27 mouse cellular contexts compared by ENCODE assay signal in the genomic region with DNA sequence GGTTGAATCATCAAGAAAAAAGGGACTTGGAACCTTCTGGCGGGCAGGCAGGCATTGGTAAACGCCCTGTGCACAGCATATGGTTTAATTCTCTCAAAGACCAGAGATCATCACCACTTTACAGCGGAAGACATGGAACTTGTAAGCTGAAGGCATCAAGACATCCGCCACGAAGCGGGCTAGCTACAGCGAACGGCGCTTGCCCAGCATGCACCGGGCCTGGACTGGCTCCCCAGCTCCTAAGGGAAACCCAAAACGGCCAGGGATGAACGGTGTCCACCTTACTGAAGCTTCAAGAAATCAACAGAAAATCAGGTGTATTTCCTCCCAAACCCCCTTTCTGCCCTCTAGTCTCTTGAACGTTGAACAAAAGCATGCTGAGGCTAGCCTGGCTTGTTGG. TPM values are rescaled to one million over a fixed set of nuclear protein-coding genes. Genes with fewer than 3 reads are reported as not detected.
DNase-seq lines count a peak whose midpoint lies in the region; TF ChIP-seq lines count a peak whose summit lies in the region.
"Had no signal": no experiment of that assay in that cellular context is flagged by ENCODE, and none has a peak within 500 bp of the region (broad histone marks: within the 10 kb centered on the region; RNA-seq: fewer than 3 reads in every experiment).

No protein-coding gene starts in this region.

- in situ Hi-C loops in ES-E14 (cut with MboI; ENCODE audit: low sequenced_read_pairs in 2 of 2, unreplicated experiment in 2 of 2) = no loop called here

- H3K4me1 ChIP-seq in testis, adult 2 months (ENCODE audit: control insufficient read depth, insufficient read depth, low read length) = peaks cover 2% of the 10 kb centered on the region
- peaks cover 4 to 9% of the 10 kb centered on the region in 2 experiments; a peak in 3 of 4 replicates for H3K4me1 ChIP-seq in ES-E14 (ENCODE audit: control insufficient read depth in 2 of 2, insufficient read depth in 2 of 2, low read length in 2 of 2, poor library complexity in 1 of 2)
- H3K4me1 ChIP-seq: embryonic facial prominence, embryonic 13.5 days; embryonic facial prominence, embryonic 15.5 days; forebrain, embryonic 10.5 days; forebrain, embryonic 12.5 days had no signal

- no peak for TF ChIP-seq POLR2A in testis, adult 2 months (IDR thresholded peaks at IDR 0.05; ENCODE audit: control insufficient read depth, low read depth, low read length)

- H3K36me3 ChIP-seq in testis, adult 2 months (ENCODE audit: control insufficient read depth, insufficient read depth, low read length) = no peaks in the 10 kb centered on the region
- H3K36me3 ChIP-seq in ES-E14 (ENCODE audit: control insufficient read depth, insufficient read depth, low read length, poor library complexity, severe bottlenecking) = no peaks in the 10 kb centered on the region
- H3K36me3 ChIP-seq: embryonic facial prominence, embryonic 13.5 days; embryonic facial prominence, embryonic 15.5 days; forebrain, embryonic 10.5 days; forebrain, embryonic 12.5 days had no signal

- TF ChIP-seq CTCF in testis, adult 2 months (IDR thresholded peaks at IDR 0.05; ENCODE audit: control insufficient read depth, insufficient read depth, insufficient replicate concordance, low read depth, low read length) = no peak

- no peaks in the 10 kb centered on the region for H3K9me3 ChIP-seq in ES-E14 (ENCODE audit: control insufficient read depth, insufficient read depth, low read depth, low read length)
- H3K9me3 ChIP-seq: embryonic facial prominence, embryonic 13.5 days; embryonic facial prominence, embryonic 15.5 days; forebrain, embryonic 10.5 days; forebrain, embryonic 12.5 days had no signal

- H3K27me3 ChIP-seq in testis, adult 2 months (ENCODE audit: control insufficient read depth, insufficient read depth, low read length) = no peaks in the 10 kb centered on the region
- H3K27me3 ChIP-seq: CH12.LX; embryonic facial prominence, embryonic 13.5 days; embryonic facial prominence, embryonic 15.5 days; forebrain, embryonic 12.5 days had no signal

- DNase-seq in heart, adult 11 months = peak; percentile 83
- no peak for DNase-seq in heart, adult 8-10 months (ENCODE audit: low spot score)
- DNase-seq in testis, postnatal 10 days (ENCODE audit: low spot score) = no peak
- no peak for DNase-seq in ES-E14 (ENCODE audit: low read depth, low spot score)
- peak; percentile 76 for DNase-seq in ZHBTc4 (ENCODE audit: low read depth, low spot score)
- DNase-seq in ovary, adult 18-20 months (ENCODE audit: low spot score) = no peak
- no peak for DNase-seq in kidney, postnatal 10 days
- DNase-seq: adrenal gland, adult 2 months; adrenal gland, postnatal 10 days; adrenal gland, postnatal 25 days; B cell, adult 2 months; cerebellum, adult 11 months; cerebellum, adult 18-20 months; cerebellum, adult 8-10 months; cerebellum, adult 9-11 months; cerebellum, postnatal 14 days; cerebellum, postnatal 36 days; embryo, embryonic 11 days had no signal

- H3K9ac ChIP-seq in ES-E14 (ENCODE audit: insufficient read depth, low read depth, low read length, poor library complexity, severe bottlenecking) = peak overlapping the region; percentile 52; the same call in 1 of the 2 replicates
- H3K9ac ChIP-seq: embryonic facial prominence, embryonic 13.5 days; embryonic facial prominence, embryonic 15.5 days; forebrain, embryonic 12.5 days had no signal

- H3K4me3 ChIP-seq in testis, adult 2 months (ENCODE audit: control insufficient read depth, low read depth, low read length) = peak overlapping the region; percentile 50
- H3K4me3 ChIP-seq in ES-E14 (ENCODE audit: insufficient read depth in 1 of 2, low read depth in 1 of 2, low read length in 2 of 2, poor library complexity in 1 of 2, severe bottlenecking in 1 of 2) = peak overlapping the region; percentile 7 to 20; a peak in 2 of 4 replicates
- H3K4me3 ChIP-seq: embryonic facial prominence, embryonic 13.5 days; embryonic facial prominence, embryonic 15.5 days; erythroblast, embryonic 14.5 days; forebrain, embryonic 10.5 days; forebrain, embryonic 12.5 days had no signal

- H3K27ac ChIP-seq in testis, adult 2 months (ENCODE audit: control insufficient read depth, insufficient read depth, low read depth, low read length) = no peak overlapping the region
- peak overlapping the region; percentile 57 for H3K27ac ChIP-seq in ES-E14 (ENCODE audit: insufficient read depth, low read depth, low read length, poor library complexity, severe bottlenecking)
- H3K27ac ChIP-seq: embryonic facial prominence, embryonic 13.5 days; embryonic facial prominence, embryonic 15.5 days; forebrain, embryonic 10.5 days; forebrain, embryonic 12.5 days had no signal

TF ChIP-seq in ES-E14, 5 proteins besides CTCF, POLR2A, EP300 and RAD21:
- TF ChIP-seq ZC3H11A (IDR thresholded peaks at IDR 0.05; ENCODE audit: borderline replicate concordance, low read depth, low read length) (no peak), HCFC1 (IDR thresholded peaks at IDR 0.05; ENCODE audit: borderline replicate concordance, insufficient read depth, low read length) (no peak), CHD2 (IDR thresholded peaks at IDR 0.05; ENCODE audit: low read depth, low read length) (no peak), ZNF384 (IDR thresholded peaks at IDR 0.05; ENCODE audit: low read depth, low read length) (no peak), MAFK (IDR thresholded peaks at IDR 0.05; ENCODE audit: insufficient read depth, low read depth, low read length) (no peak)
TF ChIP-seq in ES-E14: peak in this region for 0.

RNA-seq across cellular contexts. Expression of gene Pawr, which starts 33.7 kb away (rescaled TPM):
- 1 to 10 TPM; 3.2 to 4.6 (median 4.1) TPM for total RNA-seq in heart, adult 8-10 months (2022)
- 0.91 and 1.9 TPM in 2 replicates for polyA plus RNA-seq in testis, adult 2 months (2012; rRNA removed)
- 33.5 and 36.4 TPM in 2 replicates for total RNA-seq in ES-E14 (2012; rRNA removed)
- total RNA-seq: CH12.LX; common myeloid progenitor, adult 5-6 weeks had no signal
- polyA plus RNA-seq: CD4-positive, CD25-positive, alpha-beta regulatory T cell, adult 4 months had no signal

Comparison
In these comparisons a context has a peak if more than half of its experiments do, and no peak if none do; other contexts are left out.
1. DNase-seq: peak in heart, adult 11 months (single experiment) and ZHBTc4 (single experiment); none in heart, adult 8-10 months (single experiment), testis, postnatal 10 days (single experiment), ES-E14 (single experiment), ovary, adult 18-20 months (single experiment) and kidney, postnatal 10 days (single experiment).